Mouse (Mus musculus): Measurements from ENCODE around the gene Sap18b. TPM values are rescaled to one million over a fixed set of nuclear protein-coding genes. Genes with fewer than 3 reads are reported as not detected.

Gene Sap18b
- polyA plus RNA-seq, 1 experiment from 2014 or later: 360 TPM

GRCm38 (mm10) chr8:95810184-95810591, 15.0 kb upstream of the Sap18b start:
- H3K4me3 ChIP-seq (ENCODE audit: low read depth, low read length): no peak overlapping the region
- no peak overlapping the region; the same call in 1 of the 2 replicates for H3K27ac ChIP-seq (ENCODE audit: low read length)
- no peak overlapping the region; the same call in 1 of the 2 replicates for H3K9ac ChIP-seq (replicated peaks; ENCODE audit: low read depth, low read length)
- no peak overlapping the region for H3K4me2 ChIP-seq (replicated peaks; ENCODE audit: low read depth, low read length)
- H3K4me1 ChIP-seq (ENCODE audit: control insufficient read depth, insufficient read depth, low read length): peaks cover 9% of the 10 kb centered on the region
- H3K9me3 ChIP-seq (ENCODE audit: control insufficient read depth, low read depth, low read length): no peaks in the 10 kb centered on the region
- H3K27me3 ChIP-seq (ENCODE audit: control insufficient read depth, insufficient read depth, low read length): no peaks in the 10 kb centered on the region
- no peaks in the 10 kb centered on the region for H3K36me3 ChIP-seq (ENCODE audit: control insufficient read depth, insufficient read depth, low read length)
- no peak for ATAC-seq (ENCODE audit: insufficient number of reproducible peaks, insufficient read depth, low FRiP score, low read depth)
- WGBS: 54% methylated on average over 3 of the region's 3 CpGs

GRCm38 (mm10) chr8:95816044-95816708, 9.0 kb upstream of the Sap18b start:
- WGBS: 44% methylated on average over 6 of the region's 6 CpGs
- H3K4me1 ChIP-seq (ENCODE audit: control insufficient read depth, insufficient read depth, low read length): no peaks in the 10 kb centered on the region
- H3K4me2 ChIP-seq (replicated peaks; ENCODE audit: low read depth, low read length): no peak overlapping the region
- no peaks in the 10 kb centered on the region for H3K27me3 ChIP-seq (ENCODE audit: control insufficient read depth, insufficient read depth, low read length)
- H3K27ac ChIP-seq (ENCODE audit: low read length): no peak overlapping the region
- no peak overlapping the region for H3K9ac ChIP-seq (replicated peaks; ENCODE audit: low read depth, low read length)
- ATAC-seq (ENCODE audit: insufficient number of reproducible peaks, insufficient read depth, low FRiP score, low read depth): peak; percentile 78; the same call in 1 of the 2 replicates
- H3K9me3 ChIP-seq (ENCODE audit: control insufficient read depth, low read depth, low read length): no peaks in the 10 kb centered on the region
- no peaks in the 10 kb centered on the region for H3K36me3 ChIP-seq (ENCODE audit: control insufficient read depth, insufficient read depth, low read length)
- no peak overlapping the region for H3K4me3 ChIP-seq (ENCODE audit: low read depth, low read length)

GRCm38 (mm10) chr8:95817597-95817996, 7.5 kb upstream of the Sap18b start:
- H3K9ac ChIP-seq (replicated peaks; ENCODE audit: low read depth, low read length): no peak overlapping the region
- no peak overlapping the region for H3K27ac ChIP-seq (ENCODE audit: low read length)
- no peaks in the 10 kb centered on the region for H3K9me3 ChIP-seq (ENCODE audit: control insufficient read depth, low read depth, low read length)
- H3K27me3 ChIP-seq (ENCODE audit: control insufficient read depth, insufficient read depth, low read length): no peaks in the 10 kb centered on the region
- no peak overlapping the region for H3K4me3 ChIP-seq (ENCODE audit: low read depth, low read length)
- no peak overlapping the region for H3K4me2 ChIP-seq (replicated peaks; ENCODE audit: low read depth, low read length)
- ATAC-seq (ENCODE audit: insufficient number of reproducible peaks, insufficient read depth, low FRiP score, low read depth): no peak
- WGBS: 64% methylated on average over 3 of the region's 3 CpGs
- H3K4me1 ChIP-seq (ENCODE audit: control insufficient read depth, insufficient read depth, low read length): no peaks in the 10 kb centered on the region
- no peaks in the 10 kb centered on the region for H3K36me3 ChIP-seq (ENCODE audit: control insufficient read depth, insufficient read depth, low read length)

- no peak overlapping the region for H3K4me2 ChIP-seq (replicated peaks; ENCODE audit: low read depth, low read length)
- no peaks in the 10 kb centered on the region for H3K4me1 ChIP-seq (ENCODE audit: control insufficient read depth, insufficient read depth, low read length)
- H3K27ac ChIP-seq (ENCODE audit: low read length): no peak overlapping the region
- no peaks in the 10 kb centered on the region for H3K36me3 ChIP-seq (ENCODE audit: control insufficient read depth, insufficient read depth, low read length)
- no peak overlapping the region for H3K9ac ChIP-seq (replicated peaks; ENCODE audit: low read depth, low read length)
- 30% methylated on average over 1 of the region's 1 CpGs for WGBS
- ATAC-seq (ENCODE audit: insufficient number of reproducible peaks, insufficient read depth, low FRiP score, low read depth): no peak
- no peaks in the 10 kb centered on the region for H3K9me3 ChIP-seq (ENCODE audit: control insufficient read depth, low read depth, low read length)
- H3K4me3 ChIP-seq (ENCODE audit: low read depth, low read length): no peak overlapping the region
- H3K27me3 ChIP-seq (ENCODE audit: control insufficient read depth, insufficient read depth, low read length): no peaks in the 10 kb centered on the region
These were observed 6.9 kb upstream of the Sap18b start for GRCm38 (mm10) chr8:95818211-95818610.

GRCm38 (mm10) chr8:95821266-95821665, 3.9 kb upstream of the Sap18b start:
- ATAC-seq (ENCODE audit: insufficient number of reproducible peaks, insufficient read depth, low FRiP score, low read depth): no peak
- Histone ChIP-seq H3K4me2 (replicated peaks; ENCODE audit: low read depth, low read length) (no peak overlapping the region), H3K4me3 (ENCODE audit: low read depth, low read length) (no peak overlapping the region), H3K36me3 (ENCODE audit: control insufficient read depth, insufficient read depth, low read length) (no peaks in the 10 kb centered on the region), H3K9ac (replicated peaks; ENCODE audit: low read depth, low read length) (no peak overlapping the region), H3K9me3 (ENCODE audit: control insufficient read depth, low read depth, low read length) (no peaks in the 10 kb centered on the region), H3K4me1 (ENCODE audit: control insufficient read depth, insufficient read depth, low read length) (no peaks in the 10 kb centered on the region), H3K27me3 (ENCODE audit: control insufficient read depth, insufficient read depth, low read length) (no peaks in the 10 kb centered on the region), H3K27ac (ENCODE audit: low read length) (no peak overlapping the region)
- WGBS: 64% methylated on average over 6 of the region's 6 CpGs

- Histone ChIP-seq H3K9ac (replicated peaks; ENCODE audit: low read depth, low read length) (no peak overlapping the region), H3K9me3 (ENCODE audit: control insufficient read depth, low read depth, low read length) (no peaks in the 10 kb centered on the region), H3K4me1 (ENCODE audit: control insufficient read depth, insufficient read depth, low read length) (no peaks in the 10 kb centered on the region), H3K4me3 (ENCODE audit: low read depth, low read length) (no peak overlapping the region), H3K36me3 (ENCODE audit: control insufficient read depth, insufficient read depth, low read length) (no peaks in the 10 kb centered on the region), H3K27me3 (ENCODE audit: control insufficient read depth, insufficient read depth, low read length) (no peaks in the 10 kb centered on the region), H3K27ac (ENCODE audit: low read length) (no peak overlapping the region), H3K4me2 (replicated peaks; ENCODE audit: low read depth, low read length) (no peak overlapping the region)
- WGBS: 81% methylated on average over 5 of the region's 5 CpGs
- no peak for ATAC-seq (ENCODE audit: insufficient number of reproducible peaks, insufficient read depth, low FRiP score, low read depth)
These were observed 3.0 kb upstream of the Sap18b start for GRCm38 (mm10) chr8:95822096-95822495.

- Histone ChIP-seq H3K27me3 (ENCODE audit: control insufficient read depth, insufficient read depth, low read length) (no peaks in the 10 kb centered on the region), H3K4me3 (ENCODE audit: low read depth, low read length) (no peak overlapping the region), H3K9ac (replicated peaks; ENCODE audit: low read depth, low read length) (no peak overlapping the region), H3K9me3 (ENCODE audit: control insufficient read depth, low read depth, low read length) (no peaks in the 10 kb centered on the region), H3K27ac (ENCODE audit: low read length) (no peak overlapping the region), H3K4me1 (ENCODE audit: control insufficient read depth, insufficient read depth, low read length) (no peaks in the 10 kb centered on the region), H3K36me3 (ENCODE audit: control insufficient read depth, insufficient read depth, low read length) (no peaks in the 10 kb centered on the region), H3K4me2 (replicated peaks; ENCODE audit: low read depth, low read length) (no peak overlapping the region)
- ATAC-seq (ENCODE audit: insufficient number of reproducible peaks, insufficient read depth, low FRiP score, low read depth): no peak
- 62% methylated on average over 3 of the region's 3 CpGs for WGBS
These were observed 2.4 kb upstream of the Sap18b start for GRCm38 (mm10) chr8:95822699-95823098.

- Histone ChIP-seq H3K36me3 (ENCODE audit: control insufficient read depth, insufficient read depth, low read length) (no peaks in the 10 kb centered on the region), H3K4me2 (replicated peaks; ENCODE audit: low read depth, low read length) (no peak overlapping the region), H3K27ac (ENCODE audit: low read length) (no peak overlapping the region), H3K4me1 (ENCODE audit: control insufficient read depth, insufficient read depth, low read length) (0 out of 2 replicates have a peak, but pooled peaks cover 5% of the 10 kb centered on the region), H3K9ac (replicated peaks; ENCODE audit: low read depth, low read length) (no peak overlapping the region), H3K4me3 (ENCODE audit: low read depth, low read length) (no peak overlapping the region), H3K27me3 (ENCODE audit: control insufficient read depth, insufficient read depth, low read length) (no peaks in the 10 kb centered on the region), H3K9me3 (ENCODE audit: control insufficient read depth, low read depth, low read length) (no peaks in the 10 kb centered on the region)
- no peak; the same call in 1 of the 2 replicates for ATAC-seq (ENCODE audit: insufficient number of reproducible peaks, insufficient read depth, low FRiP score, low read depth)
- WGBS: 67% methylated on average over 3 of the region's 3 CpGs
These were observed 5.0 kb downstream of the Sap18b start for GRCm38 (mm10) chr8:95830144-95830543.

All from stomach, embryonic 14.5 days (tissue).